Mouse (Mus musculus): ENCODE measurements around the gene Lce1a1. TPM values are rescaled to one million over a fixed set of nuclear protein-coding genes. Genes with fewer than 3 reads are reported as not detected.
A peak's percentile ranks its signal among the peaks of the same experiment; 100 is the strongest.

The Lce1a1 gene
- total and polyA plus RNA-seq, 2 experiments, result not detected

- no peaks in the 10 kb centered on the region for H3K4me1 ChIP-seq (ENCODE audit: control insufficient read depth, insufficient read depth, low read length)
- no peak overlapping the region for H3K27ac ChIP-seq (replicated peaks; ENCODE audit: insufficient read depth, low read depth, low read length)
- H3K9ac ChIP-seq (ENCODE audit: low read depth, low read length), result no peak overlapping the region
- DNase-seq (ENCODE audit: extremely low read depth, low read depth, low spot score), result no peak
- no peaks in the 10 kb centered on the region for H3K36me3 ChIP-seq (ENCODE audit: control insufficient read depth, insufficient read depth, low read length)
- no peaks in the 10 kb centered on the region for H3K27me3 ChIP-seq (ENCODE audit: control insufficient read depth, insufficient read depth, low read length)
- WGBS, result 55% methylated on average over 1 of the region's 1 CpGs
- H3K4me3 ChIP-seq (ENCODE audit: insufficient read depth, low read depth, low read length), result no peak overlapping the region
- H3K79me2 ChIP-seq (ENCODE audit: control insufficient read depth, insufficient read depth, low read length), result no peaks in the 10 kb centered on the region
- TF ChIP-seq CTCF (IDR thresholded peaks at IDR 0.05; ENCODE audit: low read depth, low read length) (no peak), POLR2A (IDR thresholded peaks at IDR 0.05; ENCODE audit: extremely low read depth, insufficient read depth, low read length) (no peak)
Observed at GRCm38 (mm10) chr3:92609804-92610203, 38.3 kb downstream of the Lce1a1 start.

- Histone ChIP-seq H3K36me3 (ENCODE audit: control insufficient read depth, insufficient read depth, low read length) (no peaks in the 10 kb centered on the region), H3K4me3 (ENCODE audit: insufficient read depth, low read depth, low read length) (no peak within 1 kb of the TSS), H3K27ac (replicated peaks; ENCODE audit: insufficient read depth, low read depth, low read length) (no peak within 1 kb of the TSS), H3K79me2 (ENCODE audit: control insufficient read depth, insufficient read depth, low read length) (no peaks in the 10 kb centered on the region), H3K9ac (ENCODE audit: low read depth, low read length) (no peak within 1 kb of the TSS), H3K27me3 (ENCODE audit: control insufficient read depth, insufficient read depth, low read length) (no peaks in the 10 kb centered on the region), H3K4me1 (ENCODE audit: control insufficient read depth, insufficient read depth, low read length) (no peaks in the 10 kb centered on the region)
- no peak for DNase-seq (ENCODE audit: extremely low read depth, low read depth, low spot score)
- TF ChIP-seq CTCF (IDR thresholded peaks at IDR 0.05; ENCODE audit: low read depth, low read length) (no peak), POLR2A (IDR thresholded peaks at IDR 0.05; ENCODE audit: extremely low read depth, insufficient read depth, low read length) (no peak)
Observed at GRCm38 (mm10) chr3:92607392-92607791, 40.7 kb downstream of the Lce1a1 start, which contains the start of gene 2210017I01Rik. Gene 2210017I01Rik, minus strand, starts transcription at chr3:92607492.

- DNase-seq (ENCODE audit: extremely low read depth, low read depth, low spot score), result peak; percentile 45
- no peaks in the 10 kb centered on the region for H3K36me3 ChIP-seq (ENCODE audit: control insufficient read depth, insufficient read depth, low read length)
- no peak overlapping the region for H3K27ac ChIP-seq (replicated peaks; ENCODE audit: insufficient read depth, low read depth, low read length)
Observed at GRCm38 (mm10) chr3:92602169-92602568, 45.9 kb downstream of the Lce1a1 start.

GRCm38 (mm10) chr3:92600456-92600855 lies 47.7 kb downstream of the Lce1a1 start:
- Histone ChIP-seq H3K27ac (replicated peaks; ENCODE audit: insufficient read depth, low read depth, low read length) (no peak overlapping the region), H3K4me1 (ENCODE audit: control insufficient read depth, insufficient read depth, low read length) (no peaks in the 10 kb centered on the region), H3K79me2 (ENCODE audit: control insufficient read depth, insufficient read depth, low read length) (no peaks in the 10 kb centered on the region), H3K4me3 (ENCODE audit: insufficient read depth, low read depth, low read length) (no peak overlapping the region), H3K9ac (ENCODE audit: low read depth, low read length) (no peak overlapping the region), H3K27me3 (ENCODE audit: control insufficient read depth, insufficient read depth, low read length) (no peaks in the 10 kb centered on the region), H3K36me3 (ENCODE audit: control insufficient read depth, insufficient read depth, low read length) (no peaks in the 10 kb centered on the region)
- DNase-seq (ENCODE audit: extremely low read depth, low read depth, low spot score), result no peak
- WGBS, result 53% methylated on average over 1 of the region's 1 CpGs
- no peak for TF ChIP-seq POLR2A (IDR thresholded peaks at IDR 0.05; ENCODE audit: extremely low read depth, insufficient read depth, low read length)
- no peak for TF ChIP-seq CTCF (IDR thresholded peaks at IDR 0.05; ENCODE audit: low read depth, low read length)

More at GRCm38 (mm10) chr3:92602169-92602568, 45.9 kb downstream of the Lce1a1 start:
- Histone ChIP-seq H3K79me2 (ENCODE audit: control insufficient read depth, insufficient read depth, low read length) (no peaks in the 10 kb centered on the region), H3K4me3 (ENCODE audit: insufficient read depth, low read depth, low read length) (no peak overlapping the region), H3K4me1 (ENCODE audit: control insufficient read depth, insufficient read depth, low read length) (no peaks in the 10 kb centered on the region), H3K27me3 (ENCODE audit: control insufficient read depth, insufficient read depth, low read length) (no peaks in the 10 kb centered on the region), H3K9ac (ENCODE audit: low read depth, low read length) (no peak overlapping the region)
- WGBS, result 33% methylated on average over 1 of the region's 1 CpGs
- TF ChIP-seq CTCF (IDR thresholded peaks at IDR 0.05; ENCODE audit: low read depth, low read length), result peak; percentile 34; the same call in 1 of the 2 replicates
- no peak for TF ChIP-seq POLR2A (IDR thresholded peaks at IDR 0.05; ENCODE audit: extremely low read depth, insufficient read depth, low read length)

GRCm38 (mm10) chr3:92599973-92600372 lies 48.1 kb downstream of the Lce1a1 start:
- H3K4me1 ChIP-seq (ENCODE audit: control insufficient read depth, insufficient read depth, low read length), result no peaks in the 10 kb centered on the region
- H3K36me3 ChIP-seq (ENCODE audit: control insufficient read depth, insufficient read depth, low read length), result no peaks in the 10 kb centered on the region
- H3K9ac ChIP-seq (ENCODE audit: low read depth, low read length), result no peak overlapping the region
- no peaks in the 10 kb centered on the region for H3K27me3 ChIP-seq (ENCODE audit: control insufficient read depth, insufficient read depth, low read length)
- DNase-seq (ENCODE audit: extremely low read depth, low read depth, low spot score), result no peak
- no peak overlapping the region for H3K27ac ChIP-seq (replicated peaks; ENCODE audit: insufficient read depth, low read depth, low read length)
- TF ChIP-seq CTCF (IDR thresholded peaks at IDR 0.05; ENCODE audit: low read depth, low read length) (no peak), POLR2A (IDR thresholded peaks at IDR 0.05; ENCODE audit: extremely low read depth, insufficient read depth, low read length) (no peak)
- no peak overlapping the region for H3K4me3 ChIP-seq (ENCODE audit: insufficient read depth, low read depth, low read length)
- H3K79me2 ChIP-seq (ENCODE audit: control insufficient read depth, insufficient read depth, low read length), result no peaks in the 10 kb centered on the region

- WGBS, result 89% methylated on average over 2 of the region's 2 CpGs
- no peaks in the 10 kb centered on the region for H3K36me3 ChIP-seq (ENCODE audit: control insufficient read depth, insufficient read depth, low read length)
- H3K4me3 ChIP-seq (ENCODE audit: insufficient read depth, low read depth, low read length), result no peak overlapping the region
- H3K4me1 ChIP-seq (ENCODE audit: control insufficient read depth, insufficient read depth, low read length), result no peaks in the 10 kb centered on the region
- no peaks in the 10 kb centered on the region for H3K79me2 ChIP-seq (ENCODE audit: control insufficient read depth, insufficient read depth, low read length)
- no peak overlapping the region for H3K27ac ChIP-seq (replicated peaks; ENCODE audit: insufficient read depth, low read depth, low read length)
- no peak overlapping the region for H3K9ac ChIP-seq (ENCODE audit: low read depth, low read length)
- no peaks in the 10 kb centered on the region for H3K27me3 ChIP-seq (ENCODE audit: control insufficient read depth, insufficient read depth, low read length)
- no peak for DNase-seq (ENCODE audit: extremely low read depth, low read depth, low spot score)
- TF ChIP-seq CTCF (IDR thresholded peaks at IDR 0.05; ENCODE audit: low read depth, low read length) (no peak), POLR2A (IDR thresholded peaks at IDR 0.05; ENCODE audit: extremely low read depth, insufficient read depth, low read length) (no peak)
Observed at GRCm38 (mm10) chr3:92598429-92598828, 49.7 kb downstream of the Lce1a1 start.

Other genes starting within 250 kb of the Lce1a1 start
- gene Sprr2i, start 240.3 kb downstream of the Lce1a1 start, total RNA-seq (2014; rRNA removed), result not detected in 2 replicates
- not detected in 2 replicates for gene Sprr2i, start 240.3 kb downstream of the Lce1a1 start, polyA plus RNA-seq (2012; rRNA removed)
- not detected in 2 replicates for gene Sprr2j-ps, start 230.2 kb downstream of the Lce1a1 start, total RNA-seq (2014; rRNA removed)
- gene Sprr2j-ps, start 230.2 kb downstream of the Lce1a1 start, polyA plus RNA-seq (2012; rRNA removed), result not detected in 2 replicates
- gene Gm9774, start 218.9 kb downstream of the Lce1a1 start, total RNA-seq (2014; rRNA removed), result 1.6 and 1.7 TPM in 2 replicates
- 4.2 and 5.0 TPM in 2 replicates for gene Gm9774, start 218.9 kb downstream of the Lce1a1 start, polyA plus RNA-seq (2012; rRNA removed)
- not detected in 2 replicates for gene Sprr2k, start 215.7 kb downstream of the Lce1a1 start, total RNA-seq (2014; rRNA removed)
- not detected in 2 replicates for gene Sprr2k, start 215.7 kb downstream of the Lce1a1 start, polyA plus RNA-seq (2012; rRNA removed)
- not detected in 2 replicates for gene Sprr1b, start 209.5 kb downstream of the Lce1a1 start, total RNA-seq (2014; rRNA removed)
- gene Sprr1b, start 209.5 kb downstream of the Lce1a1 start, polyA plus RNA-seq (2012; rRNA removed), result not detected in 2 replicates
- gene Sprr3, start 189.6 kb downstream of the Lce1a1 start, total RNA-seq (2014; rRNA removed), result not detected in 2 replicates
- gene Sprr3, start 189.6 kb downstream of the Lce1a1 start, polyA plus RNA-seq (2012; rRNA removed), result not detected in 2 replicates
- gene Sprr1a, start 162.4 kb downstream of the Lce1a1 start, total RNA-seq (2014; rRNA removed), result not detected in 2 replicates
- gene Sprr1a, start 162.4 kb downstream of the Lce1a1 start, polyA plus RNA-seq (2012; rRNA removed), result not detected in 2 replicates
- gene Sprr4, start 147.8 kb downstream of the Lce1a1 start, total RNA-seq (2014; rRNA removed), result not detected in 2 replicates
- gene Sprr4, start 147.8 kb downstream of the Lce1a1 start, polyA plus RNA-seq (2012; rRNA removed), result not detected in 2 replicates
- gene 2310046K23Rik, start 113.8 kb downstream of the Lce1a1 start, total RNA-seq (2014; rRNA removed), result not detected in 2 replicates
- gene 2310046K23Rik, start 113.8 kb downstream of the Lce1a1 start, polyA plus RNA-seq (2012; rRNA removed), result not detected in 2 replicates
- not detected in 2 replicates for gene Ivl, start 74.6 kb downstream of the Lce1a1 start, total RNA-seq (2014; rRNA removed)
- gene Ivl, start 74.6 kb downstream of the Lce1a1 start, polyA plus RNA-seq (2012; rRNA removed), result not detected in 2 replicates
- not detected in 2 replicates for gene Smcp, start 59.3 kb downstream of the Lce1a1 start, total RNA-seq (2014; rRNA removed)
- 0.17 TPM in 1 of 2 replicates, not detected in the other for gene Smcp, start 59.3 kb downstream of the Lce1a1 start, polyA plus RNA-seq (2012; rRNA removed)
- not detected in 2 replicates for gene 2210017I01Rik, start 40.8 kb downstream of the Lce1a1 start, total RNA-seq (2014; rRNA removed)
- gene 2210017I01Rik, start 40.8 kb downstream of the Lce1a1 start, polyA plus RNA-seq (2012; rRNA removed), result not detected in 2 replicates
- not detected in 2 replicates for gene Lce6a, start 26.6 kb downstream of the Lce1a1 start, total RNA-seq (2014; rRNA removed)
- not detected in 2 replicates for gene Lce6a, start 26.6 kb downstream of the Lce1a1 start, polyA plus RNA-seq (2012; rRNA removed)
- gene Lce1b, start 8.6 kb upstream of the Lce1a1 start, total RNA-seq (2014; rRNA removed), result not detected in 2 replicates
- gene Lce1b, start 8.6 kb upstream of the Lce1a1 start, polyA plus RNA-seq (2012; rRNA removed), result not detected in 2 replicates
- gene Lce1a2, start 22.0 kb upstream of the Lce1a1 start, total RNA-seq (2014; rRNA removed), result not detected in 2 replicates
- not detected in 2 replicates for gene Lce1a2, start 22.0 kb upstream of the Lce1a1 start, polyA plus RNA-seq (2012; rRNA removed)
- not detected in 2 replicates for gene Lce1c, start 30.9 kb upstream of the Lce1a1 start, total RNA-seq (2014; rRNA removed)
- not detected in 2 replicates for gene Lce1c, start 30.9 kb upstream of the Lce1a1 start, polyA plus RNA-seq (2012; rRNA removed)
- not detected in 2 replicates for gene Lce1d, start 38.9 kb upstream of the Lce1a1 start, total RNA-seq (2014; rRNA removed)
- gene Lce1d, start 38.9 kb upstream of the Lce1a1 start, polyA plus RNA-seq (2012; rRNA removed), result not detected in 2 replicates
- gene Lce1e, start 60.8 kb upstream of the Lce1a1 start, total RNA-seq (2014; rRNA removed), result not detected in 2 replicates
- not detected in 2 replicates for gene Lce1e, start 60.8 kb upstream of the Lce1a1 start, polyA plus RNA-seq (2012; rRNA removed)
- not detected in 2 replicates for gene Lce1f, start 72.0 kb upstream of the Lce1a1 start, total RNA-seq (2014; rRNA removed)
- gene Lce1f, start 72.0 kb upstream of the Lce1a1 start, polyA plus RNA-seq (2012; rRNA removed), result not detected in 2 replicates
- gene Gm38119, start 90.8 kb upstream of the Lce1a1 start, total RNA-seq (2014; rRNA removed), result not detected in 2 replicates
- not detected in 2 replicates for gene Gm38119, start 90.8 kb upstream of the Lce1a1 start, polyA plus RNA-seq (2012; rRNA removed)
- not detected in 2 replicates for gene Lce1g, start 104.0 kb upstream of the Lce1a1 start, total RNA-seq (2014; rRNA removed)
- not detected in 2 replicates for gene Lce1g, start 104.0 kb upstream of the Lce1a1 start, polyA plus RNA-seq (2012; rRNA removed)
- not detected in 2 replicates for gene Lce1h, start 116.8 kb upstream of the Lce1a1 start, total RNA-seq (2014; rRNA removed)
- not detected in 2 replicates for gene Lce1h, start 116.8 kb upstream of the Lce1a1 start, polyA plus RNA-seq (2012; rRNA removed)
- not detected in 2 replicates for gene Lce1i, start 130.6 kb upstream of the Lce1a1 start, total RNA-seq (2014; rRNA removed)
- not detected in 2 replicates for gene Lce1i, start 130.6 kb upstream of the Lce1a1 start, polyA plus RNA-seq (2012; rRNA removed)
- not detected in 2 replicates for gene Lce1j, start 142.2 kb upstream of the Lce1a1 start, total RNA-seq (2014; rRNA removed)
- gene Lce1j, start 142.2 kb upstream of the Lce1a1 start, polyA plus RNA-seq (2012; rRNA removed), result not detected in 2 replicates
- gene Lce1k, start 159.6 kb upstream of the Lce1a1 start, total RNA-seq (2014; rRNA removed), result not detected in 2 replicates
- not detected in 2 replicates for gene Lce1k, start 159.6 kb upstream of the Lce1a1 start, polyA plus RNA-seq (2012; rRNA removed)
- not detected in 2 replicates for gene Kprp, start 178.9 kb upstream of the Lce1a1 start, total RNA-seq (2014; rRNA removed)
- not detected in 2 replicates for gene Kprp, start 178.9 kb upstream of the Lce1a1 start, polyA plus RNA-seq (2012; rRNA removed)
- gene Lce1l, start 203.0 kb upstream of the Lce1a1 start, total RNA-seq (2014; rRNA removed), result not detected in 2 replicates
- not detected in 2 replicates for gene Lce1l, start 203.0 kb upstream of the Lce1a1 start, polyA plus RNA-seq (2012; rRNA removed)
- gene 2310050C09Rik, start 221.9 kb upstream of the Lce1a1 start, total RNA-seq (2014; rRNA removed), result not detected in 2 replicates
- not detected in 2 replicates for gene 2310050C09Rik, start 221.9 kb upstream of the Lce1a1 start, polyA plus RNA-seq (2012; rRNA removed)